Mouse (Mus musculus): ENCODE results near the gene Stfa2l1. TPM values are rescaled to one million over a fixed set of nuclear protein-coding genes. Genes with fewer than 3 reads are reported as not detected.

The Stfa2l1 gene
- 15.1 and 21.6 TPM in 2 replicates for polyA plus RNA-seq (2015; fragmentation: Nextera tagmentation; extraction: Ambion mirVana)

DNA sequence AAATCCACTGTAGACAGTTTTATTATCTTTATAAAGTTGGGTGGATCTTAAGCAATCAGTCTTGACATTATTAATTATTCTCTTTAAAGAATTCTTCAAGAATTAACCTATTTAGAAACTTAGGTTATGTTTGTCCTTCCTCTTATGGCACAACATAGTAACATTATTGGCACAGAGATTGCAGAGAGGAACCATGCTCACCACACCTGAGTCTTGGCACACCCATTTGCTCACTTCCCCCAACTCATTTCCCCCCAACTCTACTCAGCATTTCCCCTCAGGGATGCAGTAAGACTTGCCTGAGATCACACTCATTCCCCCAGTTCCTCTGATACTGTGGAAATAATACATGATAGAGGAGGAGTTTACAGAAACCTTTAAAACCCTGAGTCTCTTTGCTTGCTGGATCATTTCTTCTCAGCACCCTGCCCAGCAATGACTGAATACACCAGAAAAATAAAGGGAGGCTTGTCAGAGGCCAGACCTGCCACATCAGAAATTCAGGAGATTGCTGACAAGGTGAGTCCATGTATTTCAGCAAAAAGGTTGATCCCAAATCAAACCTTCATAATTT, at the start of gene Stfa2l1:
TSS of gene Stfa2l1 (plus strand) at position 410 of the 574 bp plus-strand sequence.

GRCm38 (mm10) chr16:36131141-36131540, 25.5 kb upstream of the Stfa2l1 start, which contains the start of gene Csta1:
TSS of gene Csta1 (minus strand) at chr16:36131241.

DNA sequence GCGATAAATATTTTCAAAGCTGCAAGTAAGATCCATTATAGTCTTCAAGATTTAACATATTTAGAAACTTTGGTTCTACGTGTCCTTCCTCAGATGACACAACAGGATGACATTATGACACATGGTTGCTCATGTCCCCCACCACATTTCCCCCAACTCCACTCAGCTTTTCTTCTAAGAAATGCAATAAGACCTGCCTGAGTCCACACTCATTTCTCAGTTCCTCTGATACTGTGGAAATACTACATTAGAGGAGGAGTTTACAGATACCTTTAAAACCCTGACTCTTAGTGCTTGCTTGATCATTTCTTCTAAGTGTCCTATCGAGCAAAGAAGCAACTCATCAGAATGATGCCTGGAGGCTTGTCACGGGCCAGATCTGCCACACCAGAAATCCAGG, 27.3 kb downstream of the Stfa2l1 start, which contains the start of gene Gm5483:
TSS of gene Gm5483 (plus strand) at position 301 of the 400 bp plus-strand sequence.

GRCm38 (mm10) chr16:36209967-36210453, 53.4 kb downstream of the Stfa2l1 start, which contains the start of gene Gm5416:
TSS of gene Gm5416 (plus strand) at chr16:36210403.

Other genes starting within 250 kb of the Stfa2l1 start
- 13.1 and 18.2 TPM in 2 replicates for gene Parp9, start 218.3 kb upstream of the Stfa2l1 start, polyA plus RNA-seq (2015; fragmentation: Nextera tagmentation; extraction: Ambion mirVana)
- gene Dtx3l, start 217.7 kb upstream of the Stfa2l1 start, polyA plus RNA-seq (2015; fragmentation: Nextera tagmentation; extraction: Ambion mirVana) = 4.4 and 5.1 TPM in 2 replicates
- gene Kpna1, start 178.1 kb upstream of the Stfa2l1 start, polyA plus RNA-seq (2015; fragmentation: Nextera tagmentation; extraction: Ambion mirVana) = 13.0 and 19.4 TPM in 2 replicates
- 5.3 and 5.7 TPM in 2 replicates for gene Wdr5b, start 115.6 kb upstream of the Stfa2l1 start, polyA plus RNA-seq (2015; fragmentation: Nextera tagmentation; extraction: Ambion mirVana)
- 407 and 445 TPM in 2 replicates for gene Fam162a, start 85.2 kb upstream of the Stfa2l1 start, polyA plus RNA-seq (2015; fragmentation: Nextera tagmentation; extraction: Ambion mirVana)
- gene Ccdc58, start 85.1 kb upstream of the Stfa2l1 start, polyA plus RNA-seq (2015; fragmentation: Nextera tagmentation; extraction: Ambion mirVana) = 97.1 and 117 TPM in 2 replicates
- 1.3 TPM in 1 of 2 replicates, not detected in the other for gene Csta1, start 25.6 kb upstream of the Stfa2l1 start, polyA plus RNA-seq (2015; fragmentation: Nextera tagmentation; extraction: Ambion mirVana)
- 40.0 and 104 TPM in 2 replicates for gene Gm5483, start 27.4 kb downstream of the Stfa2l1 start, polyA plus RNA-seq (2015; fragmentation: Nextera tagmentation; extraction: Ambion mirVana)
- gene Gm5416, start 53.6 kb downstream of the Stfa2l1 start, polyA plus RNA-seq (2015; fragmentation: Nextera tagmentation; extraction: Ambion mirVana) = 2.9 and 6.2 TPM in 2 replicates
- 24.4 and 62.6 TPM in 2 replicates for gene 2010005H15Rik, start 64.7 kb downstream of the Stfa2l1 start, polyA plus RNA-seq (2015; fragmentation: Nextera tagmentation; extraction: Ambion mirVana)
- 92.8 and 206 TPM in 2 replicates for gene Stfa1, start 120.1 kb downstream of the Stfa2l1 start, polyA plus RNA-seq (2015; fragmentation: Nextera tagmentation; extraction: Ambion mirVana)
- not detected in 2 replicates for gene BC117090, start 177.5 kb downstream of the Stfa2l1 start, polyA plus RNA-seq (2015; fragmentation: Nextera tagmentation; extraction: Ambion mirVana)
- 67.3 and 152 TPM in 2 replicates for gene BC100530, start 210.9 kb downstream of the Stfa2l1 start, polyA plus RNA-seq (2015; fragmentation: Nextera tagmentation; extraction: Ambion mirVana)